Mouse (Mus musculus): ENCODE results near the gene Socs4. TPM values are rescaled to one million over a fixed set of nuclear protein-coding genes. Genes with fewer than 3 reads are reported as not detected.

The Socs4 gene
- total RNA-seq, 2 experiments from 2014 or later: 13.9 to 14.3 TPM

- intact Hi-C loops (cut with DNase I): loop anchor here (1.0 to 5.0 kb wide), 2 partner anchors 61 to 197 kb away; no protein-coding TSS in a partner anchor
- peak; percentile 50 to 70 for DNase-seq
These were observed 58.1 kb downstream of the Socs4 start for GRCm38 (mm10) chr14:47334819-47335218.

- DNase-seq: no peak
These were observed 58.6 kb downstream of the Socs4 start for GRCm38 (mm10) chr14:47335300-47335699.

GRCm38 (mm10) chr14:47340231-47340925 is 63.6 kb downstream of the Socs4 start:
- intact Hi-C loops (cut with DNase I): no loop called here
- DNase-seq: no peak

More at GRCm38 (mm10) chr14:47335300-47335699, 58.6 kb downstream of the Socs4 start:
- intact Hi-C loops (cut with DNase I): no loop called here

GRCm38 (mm10) chr14:47341811-47342291 is 65.1 kb downstream of the Socs4 start:
- no peak for DNase-seq
- intact Hi-C loops (cut with DNase I): no loop called here

Other genes starting within 250 kb of the Socs4 start
- 1 to 10 TPM; 5.4 to 5.9 TPM for gene Gch1, start 87.5 kb upstream of the Socs4 start, total RNA-seq (2021)
- gene Wdhd1, start 74 bp upstream of the Socs4 start, total RNA-seq (2021): 1 to 10 TPM in 1 of 2 experiments, under 1 TPM in 1; 1.00 to 1.0 TPM
- gene Mapk1ip1l, start 21.3 kb downstream of the Socs4 start, total RNA-seq (2021): 10 to 100 TPM; 28.1 to 28.2 TPM
- gene Lgals3, start 90.8 kb downstream of the Socs4 start, total RNA-seq (2021): 1 to 10 TPM; 3.8 to 5.0 TPM
- gene Dlgap5, start 141.5 kb downstream of the Socs4 start, total RNA-seq (2021): under 1 TPM; 0.86 to 0.87 TPM
- gene Fbxo34, start 173.5 kb downstream of the Socs4 start, total RNA-seq (2021): 10 to 100 TPM; 11.4 to 14.0 TPM

Measured in heart, postnatal 36 days (tissue).